Mouse (Mus musculus): ENCODE data around the gene Cox7a2l. TPM values are rescaled to one million over a fixed set of nuclear protein-coding genes. Genes with fewer than 3 reads are reported as not detected.

Cox7a2l gene
- polyA plus RNA-seq, 1 experiment from 2014 or later, result 179 TPM

DNA sequence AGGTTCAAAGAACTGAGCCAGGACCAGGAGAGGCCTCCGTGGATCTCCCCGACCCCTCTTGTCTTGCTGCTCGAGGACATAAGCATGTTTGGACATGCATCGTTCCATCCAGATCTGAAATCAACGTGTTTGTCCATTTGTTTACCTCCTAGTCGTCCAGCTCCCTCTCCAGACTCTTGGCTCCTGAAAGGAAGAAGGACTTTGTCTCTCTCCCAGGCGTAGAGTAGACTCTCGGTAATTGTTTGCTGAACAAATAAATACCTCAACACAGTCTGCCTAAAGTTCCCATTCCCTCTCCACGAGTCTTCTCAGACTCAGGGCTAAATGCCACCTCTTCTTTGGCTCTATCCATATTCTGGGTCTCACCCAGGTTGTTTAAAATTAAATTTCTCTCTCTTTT is 16.0 kb upstream of the Cox7a2l start:
- H3K27ac ChIP-seq (ENCODE audit: low read depth, low read length), result no peak overlapping the region
- H3K9me3 ChIP-seq (ENCODE audit: control insufficient read depth, low read length), result no peaks in the 10 kb centered on the region
- ATAC-seq (ENCODE audit: low FRiP score) (no peak), DNase-seq (ENCODE audit: low spot score) (no peak)
- H3K4me3 ChIP-seq (ENCODE audit: low read depth, low read length), result no peak overlapping the region
- H3K27me3 ChIP-seq (ENCODE audit: control insufficient read depth, insufficient read depth, low read length), result no peaks in the 10 kb centered on the region
- 77% methylated on average over 9 of the region's 9 CpGs for WGBS
- peaks cover under 1% of the 10 kb centered on the region; the same call in 1 of the 2 replicates for H3K4me1 ChIP-seq (replicated peaks; ENCODE audit: control insufficient read depth, insufficient read depth, low read length)
- H3K36me3 ChIP-seq (ENCODE audit: control insufficient read depth, insufficient read depth, low read length), result no peaks in the 10 kb centered on the region
- no peak overlapping the region for H3K9ac ChIP-seq (ENCODE audit: low read depth, low read length)
- H3K4me2 ChIP-seq (replicated peaks; ENCODE audit: low read depth, low read length), result no peak overlapping the region

DNA sequence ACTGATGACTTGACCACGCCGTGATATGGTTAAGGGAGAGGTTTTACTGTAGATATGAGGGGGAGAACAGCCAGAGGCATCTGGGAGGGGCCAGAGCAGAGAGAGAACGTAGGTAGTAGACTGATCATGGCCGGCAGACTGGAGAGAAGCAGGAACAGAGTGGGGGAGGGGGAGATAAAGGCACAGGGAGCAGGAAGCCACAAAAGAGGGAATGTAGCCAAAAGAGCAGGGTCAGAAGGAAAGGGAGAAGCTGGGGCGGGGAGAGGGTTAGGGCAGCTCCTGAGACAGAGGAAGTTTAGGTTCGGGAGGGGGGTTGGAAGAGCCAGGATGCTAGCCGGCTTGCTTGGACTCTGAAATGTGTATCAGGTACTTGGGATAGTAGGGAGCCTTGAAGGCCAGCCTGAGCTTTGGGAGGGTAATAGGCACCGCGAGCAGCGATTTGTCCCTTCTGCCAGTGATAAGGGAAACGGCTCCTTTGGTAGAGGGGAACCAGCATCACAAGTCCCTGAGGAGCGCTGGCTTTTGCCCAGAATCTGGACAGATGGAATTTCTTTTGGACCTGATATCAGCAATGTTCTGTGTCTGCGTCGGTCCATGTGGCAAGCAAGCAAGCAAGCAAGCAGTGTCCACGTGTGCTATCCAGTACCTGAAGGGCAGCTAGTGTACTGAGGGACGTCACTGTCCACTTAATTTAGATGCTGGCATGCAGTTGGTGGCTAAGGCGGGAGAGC is 10.7 kb upstream of the Cox7a2l start:
- peaks cover 16% of the 10 kb centered on the region for H3K4me1 ChIP-seq (replicated peaks; ENCODE audit: control insufficient read depth, insufficient read depth, low read length)
- WGBS, result 26% methylated on average over 17 of the region's 17 CpGs
- H3K27ac ChIP-seq (ENCODE audit: low read depth, low read length), result peak overlapping the region; percentile 54; the same call in 1 of the 2 replicates
- no peaks in the 10 kb centered on the region for H3K36me3 ChIP-seq (ENCODE audit: control insufficient read depth, insufficient read depth, low read length)
- H3K27me3 ChIP-seq (ENCODE audit: control insufficient read depth, insufficient read depth, low read length), result no peaks in the 10 kb centered on the region
- no peak overlapping the region for H3K9ac ChIP-seq (ENCODE audit: low read depth, low read length)
- peak; percentile 75 for ATAC-seq (ENCODE audit: low FRiP score)
- peak; percentile 70 for DNase-seq (ENCODE audit: low spot score)
- peak overlapping the region; percentile 34 for H3K4me2 ChIP-seq (replicated peaks; ENCODE audit: low read depth, low read length)
- H3K4me3 ChIP-seq (ENCODE audit: low read depth, low read length), result no peak overlapping the region
- no peaks in the 10 kb centered on the region for H3K9me3 ChIP-seq (ENCODE audit: control insufficient read depth, low read length)

DNA sequence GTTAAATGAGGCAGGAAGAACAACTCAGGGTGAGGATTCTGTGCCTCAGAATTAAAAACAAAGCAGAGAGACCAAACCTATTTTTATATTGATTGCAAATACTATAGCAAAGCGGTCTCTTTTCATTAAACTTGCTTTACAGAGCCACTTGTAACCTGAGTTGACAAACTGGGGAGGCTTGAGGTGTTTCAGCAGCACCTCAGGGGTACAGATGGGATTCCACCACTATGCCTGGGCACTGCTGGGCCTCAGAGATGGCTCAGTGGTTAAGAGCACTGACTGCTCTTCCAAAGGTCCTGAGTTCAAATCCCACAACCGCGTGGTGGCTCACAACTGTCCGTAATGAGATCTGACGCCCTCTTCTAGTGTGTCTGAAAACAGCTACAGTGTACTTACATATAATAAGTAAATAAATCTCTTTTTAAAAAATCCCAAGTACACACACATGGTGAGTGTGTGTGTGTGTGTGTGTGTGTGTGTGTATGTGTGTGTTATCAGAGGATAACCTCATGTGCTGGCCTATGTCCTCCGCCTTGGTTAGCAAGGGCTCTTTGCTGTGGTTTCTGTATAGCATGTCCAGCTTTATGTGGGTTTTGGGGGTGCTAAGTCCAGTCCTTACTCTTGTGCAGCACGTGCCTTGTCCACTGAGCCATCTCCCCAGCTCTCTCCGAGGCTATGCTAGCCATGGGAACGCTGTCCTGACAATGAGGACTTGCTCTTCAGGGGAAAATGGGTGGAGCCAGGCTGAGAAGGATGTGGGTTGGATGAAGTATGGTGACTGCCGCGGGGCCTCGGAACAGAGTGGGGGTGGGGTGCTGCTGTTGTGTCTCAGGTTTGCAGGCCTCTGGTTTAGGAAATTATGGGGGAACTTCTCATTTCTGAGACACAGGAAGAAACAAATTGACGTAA is 9.7 kb upstream of the Cox7a2l start:
- no peaks in the 10 kb centered on the region for H3K27me3 ChIP-seq (ENCODE audit: control insufficient read depth, insufficient read depth, low read length)
- H3K4me2 ChIP-seq (replicated peaks; ENCODE audit: low read depth, low read length), result no peak overlapping the region; the same call in 1 of the 2 replicates
- peak; percentile 91 for ATAC-seq (ENCODE audit: low FRiP score)
- no peak overlapping the region for H3K9ac ChIP-seq (ENCODE audit: low read depth, low read length)
- peaks cover 16% of the 10 kb centered on the region for H3K4me1 ChIP-seq (replicated peaks; ENCODE audit: control insufficient read depth, insufficient read depth, low read length)
- DNase-seq (ENCODE audit: low spot score), result peak; percentile 77
- H3K27ac ChIP-seq (ENCODE audit: low read depth, low read length), result peak overlapping the region; percentile 54; the same call in 1 of the 2 replicates
- no peaks in the 10 kb centered on the region for H3K9me3 ChIP-seq (ENCODE audit: control insufficient read depth, low read length)
- H3K4me3 ChIP-seq (ENCODE audit: low read depth, low read length), result no peak overlapping the region
- no peaks in the 10 kb centered on the region for H3K36me3 ChIP-seq (ENCODE audit: control insufficient read depth, insufficient read depth, low read length)
- 25% methylated on average over 13 of the region's 13 CpGs for WGBS

DNA sequence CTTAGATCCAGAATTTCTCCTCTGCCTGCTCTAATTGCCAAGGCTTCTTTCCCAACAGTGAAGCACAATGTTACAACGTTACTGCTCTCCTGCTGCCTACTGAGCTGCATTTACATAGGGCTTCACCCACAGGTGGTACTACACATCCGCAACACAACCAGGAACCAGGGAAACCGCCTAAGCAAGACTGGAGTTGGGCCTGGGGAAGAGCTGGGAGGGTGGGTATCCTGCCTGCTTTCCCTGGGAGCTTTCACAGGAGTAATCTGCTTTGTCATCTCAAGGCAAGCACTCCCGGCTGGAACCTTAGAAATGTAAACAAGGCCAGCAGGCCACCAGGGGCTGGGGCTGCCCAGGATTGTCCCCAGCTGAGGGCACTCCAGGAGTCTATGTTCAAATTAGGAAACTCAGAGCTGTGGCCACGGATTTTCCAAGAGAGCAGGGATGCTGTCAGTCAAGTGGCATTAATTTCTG is 9.0 kb upstream of the Cox7a2l start:
- WGBS, result 9% methylated on average over 5 of the region's 5 CpGs
- Histone ChIP-seq H3K4me1 (replicated peaks; ENCODE audit: control insufficient read depth, insufficient read depth, low read length) (peaks cover 16% of the 10 kb centered on the region), H3K36me3 (ENCODE audit: control insufficient read depth, insufficient read depth, low read length) (no peaks in the 10 kb centered on the region), H3K27me3 (ENCODE audit: control insufficient read depth, insufficient read depth, low read length) (no peaks in the 10 kb centered on the region), H3K9me3 (ENCODE audit: control insufficient read depth, low read length) (no peaks in the 10 kb centered on the region), H3K4me3 (ENCODE audit: low read depth, low read length) (no peak overlapping the region), H3K9ac (ENCODE audit: low read depth, low read length) (no peak overlapping the region), H3K4me2 (replicated peaks; ENCODE audit: low read depth, low read length) (no peak overlapping the region), H3K27ac (ENCODE audit: low read depth, low read length) (no peak overlapping the region; the same call in 1 of the 2 replicates)
- peak; percentile 41 for DNase-seq (ENCODE audit: low spot score)
- ATAC-seq (ENCODE audit: low FRiP score), result peak; percentile 14; the same call in 1 of the 2 replicates

DNA sequence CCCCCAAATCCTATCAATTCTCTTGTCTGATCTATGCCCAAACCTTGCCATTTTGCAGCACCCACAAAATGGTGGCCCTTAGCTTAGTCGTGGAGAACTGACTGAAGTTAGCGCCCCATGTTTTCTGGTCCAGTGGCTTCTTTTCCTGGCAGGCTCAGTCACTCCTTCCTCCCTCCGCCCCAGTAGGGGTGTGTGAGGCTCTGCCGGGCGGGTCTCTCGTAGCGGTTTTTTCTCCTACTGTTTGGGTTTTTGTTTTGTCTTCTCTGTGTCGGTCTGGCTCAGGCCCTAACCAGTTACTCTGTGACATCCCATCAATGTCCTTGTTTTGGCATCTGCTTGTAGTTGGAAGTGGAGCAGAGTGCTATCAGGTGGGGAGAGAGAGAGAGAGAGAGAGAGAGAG is 8.5 kb upstream of the Cox7a2l start:
- H3K27ac ChIP-seq (ENCODE audit: low read depth, low read length), result no peak overlapping the region
- no peak overlapping the region for H3K4me2 ChIP-seq (replicated peaks; ENCODE audit: low read depth, low read length)
- H3K27me3 ChIP-seq (ENCODE audit: control insufficient read depth, insufficient read depth, low read length), result no peaks in the 10 kb centered on the region
- no peak overlapping the region for H3K4me3 ChIP-seq (ENCODE audit: low read depth, low read length)
- H3K9me3 ChIP-seq (ENCODE audit: control insufficient read depth, low read length), result no peaks in the 10 kb centered on the region
- WGBS, result 3% methylated on average over 8 of the region's 8 CpGs
- DNase-seq (ENCODE audit: low spot score) (no peak), ATAC-seq (ENCODE audit: low FRiP score) (no peak)
- H3K9ac ChIP-seq (ENCODE audit: low read depth, low read length), result no peak overlapping the region
- H3K36me3 ChIP-seq (ENCODE audit: control insufficient read depth, insufficient read depth, low read length), result no peaks in the 10 kb centered on the region
- peaks cover 16% of the 10 kb centered on the region for H3K4me1 ChIP-seq (replicated peaks; ENCODE audit: control insufficient read depth, insufficient read depth, low read length)

DNA sequence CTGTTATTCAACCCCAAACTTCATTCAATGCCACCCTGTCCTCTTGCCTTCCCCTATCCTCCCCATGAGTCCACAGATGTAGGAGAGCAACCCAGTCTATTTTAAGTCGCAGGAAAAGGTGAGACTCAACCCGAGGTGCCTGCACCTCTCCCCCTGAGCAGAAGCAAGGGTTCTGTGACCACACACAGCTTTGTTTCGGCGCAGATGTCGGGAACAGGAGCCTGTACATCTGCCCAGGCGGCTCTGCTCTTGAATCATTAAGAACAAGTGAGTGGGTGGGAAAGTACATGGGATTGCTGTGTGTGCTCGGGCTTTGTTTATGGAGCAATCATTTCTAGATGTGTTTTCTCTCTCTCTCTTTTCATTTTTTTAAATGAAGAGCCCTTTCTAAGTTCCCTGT is 7.6 kb upstream of the Cox7a2l start:
- WGBS, result 40% methylated on average over 7 of the region's 7 CpGs
- peaks cover 16% of the 10 kb centered on the region for H3K4me1 ChIP-seq (replicated peaks; ENCODE audit: control insufficient read depth, insufficient read depth, low read length)
- no peak overlapping the region for H3K4me3 ChIP-seq (ENCODE audit: low read depth, low read length)
- no peaks in the 10 kb centered on the region for H3K36me3 ChIP-seq (ENCODE audit: control insufficient read depth, insufficient read depth, low read length)
- H3K9ac ChIP-seq (ENCODE audit: low read depth, low read length), result no peak overlapping the region
- H3K27me3 ChIP-seq (ENCODE audit: control insufficient read depth, insufficient read depth, low read length), result no peaks in the 10 kb centered on the region
- H3K27ac ChIP-seq (ENCODE audit: low read depth, low read length), result no peak overlapping the region
- no peaks in the 10 kb centered on the region for H3K9me3 ChIP-seq (ENCODE audit: control insufficient read depth, low read length)
- no peak for ATAC-seq (ENCODE audit: low FRiP score)
- H3K4me2 ChIP-seq (replicated peaks; ENCODE audit: low read depth, low read length), result no peak overlapping the region
- no peak for DNase-seq (ENCODE audit: low spot score)

DNA sequence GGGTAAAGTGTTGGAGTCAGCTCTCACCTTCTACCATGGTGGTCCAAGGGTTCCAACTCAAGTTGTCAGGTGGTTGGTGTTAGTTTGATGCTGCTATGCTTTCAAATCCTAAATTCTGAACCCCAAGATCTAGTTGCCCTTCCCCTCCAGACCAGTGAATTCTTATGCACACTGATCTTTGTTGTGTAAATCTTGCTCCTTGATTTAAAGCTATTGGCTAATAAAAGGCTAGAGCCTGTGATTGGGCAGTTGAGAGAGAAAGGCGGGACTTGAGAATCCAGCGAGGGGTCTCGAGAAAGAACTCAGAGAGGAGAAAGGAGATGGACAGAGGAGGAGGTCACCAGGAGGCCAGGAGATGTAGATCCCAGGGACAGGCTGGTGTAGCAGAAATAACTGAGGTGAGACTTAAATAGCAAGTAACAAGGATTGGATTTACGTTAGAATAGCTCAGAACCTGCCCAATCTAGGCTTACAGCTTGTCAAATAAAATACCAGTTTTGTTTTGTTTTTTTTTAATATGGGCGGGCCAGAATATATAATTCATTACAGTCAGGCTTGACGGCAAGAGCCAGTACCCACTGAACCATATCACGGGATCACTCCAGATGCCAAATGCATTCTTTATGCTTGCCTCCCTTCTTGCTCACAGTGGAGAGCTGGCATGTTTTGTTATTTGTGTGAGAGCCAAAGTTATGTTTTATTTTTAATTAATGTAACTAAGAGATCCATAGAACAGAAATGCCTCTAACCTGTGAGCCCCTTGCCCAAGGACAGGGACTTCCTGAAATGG is 5.7 kb upstream of the Cox7a2l start:
- no peak overlapping the region for H3K27ac ChIP-seq (ENCODE audit: low read depth, low read length)
- H3K27me3 ChIP-seq (ENCODE audit: control insufficient read depth, insufficient read depth, low read length), result no peaks in the 10 kb centered on the region
- H3K4me1 ChIP-seq (replicated peaks; ENCODE audit: control insufficient read depth, insufficient read depth, low read length), result peaks cover 12% of the 10 kb centered on the region
- no peak overlapping the region for H3K9ac ChIP-seq (ENCODE audit: low read depth, low read length)
- H3K9me3 ChIP-seq (ENCODE audit: control insufficient read depth, low read length), result no peaks in the 10 kb centered on the region
- ATAC-seq (ENCODE audit: low FRiP score), result no peak
- H3K4me3 ChIP-seq (ENCODE audit: low read depth, low read length), result no peak overlapping the region
- no peak for DNase-seq (ENCODE audit: low spot score)
- no peak overlapping the region for H3K4me2 ChIP-seq (replicated peaks; ENCODE audit: low read depth, low read length)
- no peaks in the 10 kb centered on the region for H3K36me3 ChIP-seq (ENCODE audit: control insufficient read depth, insufficient read depth, low read length)
- 69% methylated on average over 7 of the region's 7 CpGs for WGBS

DNA sequence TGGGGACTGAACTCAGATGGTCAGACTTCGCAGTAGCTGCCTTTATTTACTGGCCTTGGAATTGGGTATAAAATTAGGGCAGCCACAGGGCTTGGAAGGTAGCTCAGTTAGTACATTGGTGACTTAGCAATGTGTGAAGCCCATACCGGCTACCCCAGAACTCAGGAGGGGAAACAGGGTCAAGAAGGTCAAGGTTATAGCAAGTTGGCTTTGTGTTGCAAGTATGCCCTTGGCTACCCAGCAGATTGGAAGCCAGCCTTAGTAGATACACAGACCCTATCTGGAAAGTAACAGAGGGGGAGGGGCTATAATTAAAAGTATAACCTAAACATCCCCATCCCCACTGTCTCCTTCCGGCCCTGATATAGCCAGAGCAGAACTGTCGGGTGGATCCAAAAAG is 4.8 kb upstream of the Cox7a2l start:
- Histone ChIP-seq H3K9ac (ENCODE audit: low read depth, low read length) (no peak overlapping the region), H3K9me3 (ENCODE audit: control insufficient read depth, low read length) (no peaks in the 10 kb centered on the region), H3K27ac (ENCODE audit: low read depth, low read length) (no peak overlapping the region), H3K27me3 (ENCODE audit: control insufficient read depth, insufficient read depth, low read length) (no peaks in the 10 kb centered on the region), H3K4me3 (ENCODE audit: low read depth, low read length) (no peak overlapping the region), H3K4me1 (replicated peaks; ENCODE audit: control insufficient read depth, insufficient read depth, low read length) (peaks cover 8% of the 10 kb centered on the region), H3K4me2 (replicated peaks; ENCODE audit: low read depth, low read length) (no peak overlapping the region), H3K36me3 (ENCODE audit: control insufficient read depth, insufficient read depth, low read length) (no peaks in the 10 kb centered on the region)
- 95% methylated on average over 4 of the region's 4 CpGs for WGBS
- DNase-seq (ENCODE audit: low spot score), result no peak
- no peak for ATAC-seq (ENCODE audit: low FRiP score)

Data from hindbrain, embryonic 11.5 days (tissue).